Mouse (Mus musculus): ENCODE data around the gene Asb7. TPM values are rescaled to one million over a fixed set of nuclear protein-coding genes. Genes with fewer than 3 reads are reported as not detected.

Gene Asb7
- 10.8 and 12.5 TPM in 2 replicates for polyA plus RNA-seq (2014; fragmentation: Nextera tagmentation; extraction: Ambion mirVana)

- no peaks in the 10 kb centered on the region for H3K9me3 ChIP-seq (replicated peaks; ENCODE audit: control insufficient read depth, low read length)
- ATAC-seq (replicated peaks; ENCODE audit: insufficient number of reproducible peaks, low FRiP score, low TSS enrichment), result no peak
- peak within 1 kb of the TSS; percentile 83 for H3K27ac ChIP-seq (ENCODE audit: low read depth, low read length)
- no peaks in the 10 kb centered on the region for H3K36me3 ChIP-seq (ENCODE audit: control insufficient read depth, insufficient read depth, low read length)
- peak within 1 kb of the TSS; percentile 89 for H3K9ac ChIP-seq (ENCODE audit: low read depth, low read length)
- H3K27me3 ChIP-seq (ENCODE audit: control insufficient read depth, insufficient read depth, low read length), result no peaks in the 10 kb centered on the region
- peak within 1 kb of the TSS; percentile 90 for H3K4me3 ChIP-seq (ENCODE audit: low read depth, low read length)
- 0% methylated on average over 17 of the region's 18 CpGs for WGBS (ENCODE audit: insufficient replicate concordance)
- peaks cover 10% of the 10 kb centered on the region; the same call in 1 of the 2 replicates for H3K4me1 ChIP-seq (ENCODE audit: control insufficient read depth, insufficient read depth, low read length)
- peak within 1 kb of the TSS; percentile 95 for H3K4me2 ChIP-seq
These were observed at the start of gene Asb7 for GRCm38 (mm10) chr7:66689294-66689619. TSS of gene Asb7 (minus strand) at chr7:66689596.

DNA sequence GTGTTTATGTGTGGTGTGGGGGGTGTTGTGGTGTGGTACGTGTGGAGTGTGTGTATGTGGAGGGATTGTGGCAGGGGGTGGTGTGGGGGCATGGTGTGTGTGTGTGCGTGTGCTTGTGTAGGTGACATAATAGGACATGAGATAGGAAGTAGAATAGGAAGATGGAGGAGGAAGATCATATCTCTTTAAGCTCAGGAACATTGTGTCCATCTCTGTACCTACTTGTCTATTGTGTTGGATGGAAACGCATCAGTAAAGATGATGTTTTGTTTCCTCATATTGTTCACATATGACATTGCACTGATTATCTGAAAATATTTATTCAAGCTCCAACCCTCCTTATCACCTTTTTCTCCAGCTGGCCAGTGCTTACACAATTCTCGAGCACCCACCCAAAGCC lies 48.0 kb upstream of the Asb7 start:
- Histone ChIP-seq H3K4me3 (ENCODE audit: low read depth, low read length) (no peak overlapping the region), H3K27me3 (ENCODE audit: control insufficient read depth, insufficient read depth, low read length) (no peaks in the 10 kb centered on the region), H3K9me3 (replicated peaks; ENCODE audit: control insufficient read depth, low read length) (no peaks in the 10 kb centered on the region), H3K27ac (ENCODE audit: low read depth, low read length) (no peak overlapping the region), H3K9ac (ENCODE audit: low read depth, low read length) (no peak overlapping the region), H3K4me2 (no peak overlapping the region), H3K4me1 (ENCODE audit: control insufficient read depth, insufficient read depth, low read length) (peaks cover 3% of the 10 kb centered on the region), H3K36me3 (ENCODE audit: control insufficient read depth, insufficient read depth, low read length) (no peaks in the 10 kb centered on the region)
- no peak for ATAC-seq (replicated peaks; ENCODE audit: insufficient number of reproducible peaks, low FRiP score, low TSS enrichment)
- WGBS (ENCODE audit: insufficient replicate concordance), result 81% methylated on average over 4 of the region's 4 CpGs

GRCm38 (mm10) chr7:66734993-66735392 lies 45.6 kb upstream of the Asb7 start:
- no peak overlapping the region for H3K4me2 ChIP-seq
- no peak overlapping the region for H3K9ac ChIP-seq (ENCODE audit: low read depth, low read length)
- no peaks in the 10 kb centered on the region for H3K36me3 ChIP-seq (ENCODE audit: control insufficient read depth, insufficient read depth, low read length)
- H3K4me3 ChIP-seq (ENCODE audit: low read depth, low read length), result no peak overlapping the region
- 57% methylated on average over 6 of the region's 6 CpGs for WGBS (ENCODE audit: insufficient replicate concordance)
- H3K27ac ChIP-seq (ENCODE audit: low read depth, low read length), result no peak overlapping the region
- H3K4me1 ChIP-seq (ENCODE audit: control insufficient read depth, insufficient read depth, low read length), result no peaks in the 10 kb centered on the region
- no peaks in the 10 kb centered on the region for H3K9me3 ChIP-seq (replicated peaks; ENCODE audit: control insufficient read depth, low read length)
- no peak for ATAC-seq (replicated peaks; ENCODE audit: insufficient number of reproducible peaks, low FRiP score, low TSS enrichment)
- no peaks in the 10 kb centered on the region for H3K27me3 ChIP-seq (ENCODE audit: control insufficient read depth, insufficient read depth, low read length)

- H3K4me1 ChIP-seq (ENCODE audit: control insufficient read depth, insufficient read depth, low read length), result no peaks in the 10 kb centered on the region
- no peaks in the 10 kb centered on the region for H3K36me3 ChIP-seq (ENCODE audit: control insufficient read depth, insufficient read depth, low read length)
- H3K9me3 ChIP-seq (replicated peaks; ENCODE audit: control insufficient read depth, low read length), result no peaks in the 10 kb centered on the region
- no peak overlapping the region for H3K4me3 ChIP-seq (ENCODE audit: low read depth, low read length)
- H3K27ac ChIP-seq (ENCODE audit: low read depth, low read length), result no peak overlapping the region
- H3K4me2 ChIP-seq, result no peak overlapping the region
- ATAC-seq (replicated peaks; ENCODE audit: insufficient number of reproducible peaks, low FRiP score, low TSS enrichment), result no peak
- WGBS (ENCODE audit: insufficient replicate concordance), result 97% methylated on average over 4 of the region's 4 CpGs
- H3K9ac ChIP-seq (ENCODE audit: low read depth, low read length), result no peak overlapping the region
- H3K27me3 ChIP-seq (ENCODE audit: control insufficient read depth, insufficient read depth, low read length), result no peaks in the 10 kb centered on the region
These were observed 45.1 kb upstream of the Asb7 start for GRCm38 (mm10) chr7:66734466-66734865.

- Histone ChIP-seq H3K36me3 (ENCODE audit: control insufficient read depth, insufficient read depth, low read length) (no peaks in the 10 kb centered on the region), H3K27ac (ENCODE audit: low read depth, low read length) (no peak overlapping the region), H3K4me3 (ENCODE audit: low read depth, low read length) (no peak overlapping the region), H3K9ac (ENCODE audit: low read depth, low read length) (no peak overlapping the region), H3K27me3 (ENCODE audit: control insufficient read depth, insufficient read depth, low read length) (no peaks in the 10 kb centered on the region), H3K9me3 (replicated peaks; ENCODE audit: control insufficient read depth, low read length) (no peaks in the 10 kb centered on the region), H3K4me1 (ENCODE audit: control insufficient read depth, insufficient read depth, low read length) (no peaks in the 10 kb centered on the region), H3K4me2 (no peak overlapping the region)
- no peak for ATAC-seq (replicated peaks; ENCODE audit: insufficient number of reproducible peaks, low FRiP score, low TSS enrichment)
- 89% methylated on average over 11 of the region's 11 CpGs for WGBS (ENCODE audit: insufficient replicate concordance)
These were observed 44.5 kb upstream of the Asb7 start for GRCm38 (mm10) chr7:66733882-66734281.

DNA sequence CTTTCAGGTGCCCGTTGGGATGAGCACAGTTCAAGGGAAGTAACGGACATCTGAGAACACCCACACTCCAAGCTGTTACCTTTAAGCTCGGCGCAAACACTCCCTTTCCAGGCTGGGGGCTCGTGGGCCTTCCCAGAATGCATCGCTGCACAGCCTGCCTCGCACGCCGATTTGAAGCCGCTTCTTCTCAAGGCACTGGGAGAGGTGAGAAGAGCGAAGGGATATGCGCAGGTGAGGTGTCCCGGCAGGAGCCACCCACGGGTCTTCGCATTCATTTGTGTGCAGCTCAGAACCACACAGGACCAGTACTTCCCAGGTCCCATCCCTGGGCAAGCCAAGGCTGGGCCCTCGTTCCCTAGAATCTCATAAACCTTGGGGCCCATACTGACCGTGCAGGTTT lies 44.0 kb upstream of the Asb7 start:
- H3K4me2 ChIP-seq, result no peak overlapping the region
- WGBS (ENCODE audit: insufficient replicate concordance), result 92% methylated on average over 17 of the region's 17 CpGs
- H3K9ac ChIP-seq (ENCODE audit: low read depth, low read length), result no peak overlapping the region
- H3K4me1 ChIP-seq (ENCODE audit: control insufficient read depth, insufficient read depth, low read length), result no peaks in the 10 kb centered on the region
- H3K9me3 ChIP-seq (replicated peaks; ENCODE audit: control insufficient read depth, low read length), result no peaks in the 10 kb centered on the region
- no peaks in the 10 kb centered on the region for H3K27me3 ChIP-seq (ENCODE audit: control insufficient read depth, insufficient read depth, low read length)
- ATAC-seq (replicated peaks; ENCODE audit: insufficient number of reproducible peaks, low FRiP score, low TSS enrichment), result no peak
- no peaks in the 10 kb centered on the region for H3K36me3 ChIP-seq (ENCODE audit: control insufficient read depth, insufficient read depth, low read length)
- no peak overlapping the region for H3K27ac ChIP-seq (ENCODE audit: low read depth, low read length)
- H3K4me3 ChIP-seq (ENCODE audit: low read depth, low read length), result no peak overlapping the region

DNA sequence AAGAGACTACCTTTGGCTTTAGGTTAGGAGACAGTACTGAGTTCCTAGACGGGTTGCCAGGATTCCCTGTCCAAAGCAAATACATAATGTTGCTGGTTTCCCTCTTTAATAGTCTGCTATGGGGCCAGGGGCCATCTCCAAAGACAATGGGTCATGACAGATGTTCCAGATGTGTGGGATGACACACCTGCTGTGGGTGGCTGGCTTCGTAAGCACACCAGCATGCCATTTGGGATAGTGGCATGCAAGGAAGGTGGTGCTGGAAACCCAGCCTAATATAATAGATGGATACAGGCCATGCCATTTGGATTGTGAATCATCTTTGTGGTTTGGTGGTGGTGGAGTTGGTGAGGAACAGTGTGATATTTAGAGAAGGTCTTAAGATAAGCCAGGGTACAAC lies 39.8 kb upstream of the Asb7 start:
- WGBS (ENCODE audit: insufficient replicate concordance), result 86% methylated on average over 2 of the region's 2 CpGs

DNA sequence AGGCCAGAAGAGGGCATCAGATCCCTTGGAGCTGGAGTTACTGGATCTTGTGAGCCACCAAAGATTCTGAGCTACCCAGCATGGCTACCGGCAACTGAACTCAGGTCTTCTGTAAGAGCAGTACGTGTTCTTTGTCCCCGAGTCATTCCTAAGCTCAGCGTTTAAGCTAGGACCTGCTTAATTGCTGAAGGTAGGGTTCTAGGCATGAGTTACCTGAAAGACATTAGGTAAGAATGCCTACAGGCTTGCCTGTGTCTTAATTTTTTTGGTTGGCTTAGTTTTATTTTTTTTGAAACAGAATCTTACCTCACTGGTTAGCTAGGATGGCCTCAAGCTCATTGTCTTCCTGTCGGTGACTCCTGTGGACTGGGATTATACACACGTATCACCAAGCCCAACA lies 38.7 kb upstream of the Asb7 start:
- H3K9me3 ChIP-seq (replicated peaks; ENCODE audit: control insufficient read depth, low read length), result no peaks in the 10 kb centered on the region
- H3K27me3 ChIP-seq (ENCODE audit: control insufficient read depth, insufficient read depth, low read length), result no peaks in the 10 kb centered on the region
- no peak overlapping the region for H3K9ac ChIP-seq (ENCODE audit: low read depth, low read length)
- no peak overlapping the region for H3K4me3 ChIP-seq (ENCODE audit: low read depth, low read length)
- H3K36me3 ChIP-seq (ENCODE audit: control insufficient read depth, insufficient read depth, low read length), result no peaks in the 10 kb centered on the region
- no peak for ATAC-seq (replicated peaks; ENCODE audit: insufficient number of reproducible peaks, low FRiP score, low TSS enrichment)
- H3K4me1 ChIP-seq (ENCODE audit: control insufficient read depth, insufficient read depth, low read length), result no peaks in the 10 kb centered on the region
- no peak overlapping the region for H3K27ac ChIP-seq (ENCODE audit: low read depth, low read length)
- H3K4me2 ChIP-seq, result no peak overlapping the region
- 89% methylated on average over 6 of the region's 6 CpGs for WGBS (ENCODE audit: insufficient replicate concordance)

More for the DNA sequence above, 39.8 kb upstream of the Asb7 start:
- Histone ChIP-seq H3K4me3 (ENCODE audit: low read depth, low read length) (no peak overlapping the region), H3K9me3 (replicated peaks; ENCODE audit: control insufficient read depth, low read length) (no peaks in the 10 kb centered on the region), H3K36me3 (ENCODE audit: control insufficient read depth, insufficient read depth, low read length) (no peaks in the 10 kb centered on the region), H3K4me1 (ENCODE audit: control insufficient read depth, insufficient read depth, low read length) (no peaks in the 10 kb centered on the region), H3K27me3 (ENCODE audit: control insufficient read depth, insufficient read depth, low read length) (no peaks in the 10 kb centered on the region), H3K27ac (ENCODE audit: low read depth, low read length) (no peak overlapping the region), H3K4me2 (no peak overlapping the region), H3K9ac (ENCODE audit: low read depth, low read length) (no peak overlapping the region)
- no peak for ATAC-seq (replicated peaks; ENCODE audit: insufficient number of reproducible peaks, low FRiP score, low TSS enrichment)

DNA sequence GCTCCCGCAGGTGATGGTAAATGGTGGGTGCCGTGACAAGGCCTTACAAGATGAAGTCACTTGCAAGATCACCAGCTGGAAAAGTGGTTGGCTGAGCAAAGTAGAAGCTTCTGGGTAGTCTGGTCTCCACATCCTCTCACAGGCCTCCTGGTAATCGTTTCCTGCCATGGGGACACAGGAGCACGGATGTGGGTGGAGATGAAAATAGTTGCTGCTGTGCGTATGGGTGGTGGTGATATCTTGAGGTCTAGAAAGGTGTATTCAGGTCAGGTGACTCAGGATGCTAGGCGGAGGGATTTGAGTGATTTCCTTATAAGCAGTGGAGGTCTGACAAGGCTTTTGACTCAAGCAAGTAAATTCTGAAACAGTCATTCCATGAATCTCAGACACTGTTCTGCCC lies 35.6 kb upstream of the Asb7 start:
- no peaks in the 10 kb centered on the region for H3K36me3 ChIP-seq (ENCODE audit: control insufficient read depth, insufficient read depth, low read length)
- no peak overlapping the region for H3K4me2 ChIP-seq

More for the DNA sequence above, 35.6 kb upstream of the Asb7 start:
- no peak for ATAC-seq (replicated peaks; ENCODE audit: insufficient number of reproducible peaks, low FRiP score, low TSS enrichment)
- no peaks in the 10 kb centered on the region for H3K27me3 ChIP-seq (ENCODE audit: control insufficient read depth, insufficient read depth, low read length)
- H3K4me1 ChIP-seq (ENCODE audit: control insufficient read depth, insufficient read depth, low read length), result no peaks in the 10 kb centered on the region
- no peak overlapping the region for H3K4me3 ChIP-seq (ENCODE audit: low read depth, low read length)
- H3K27ac ChIP-seq (ENCODE audit: low read depth, low read length), result no peak overlapping the region
- no peaks in the 10 kb centered on the region for H3K9me3 ChIP-seq (replicated peaks; ENCODE audit: control insufficient read depth, low read length)
- H3K9ac ChIP-seq (ENCODE audit: low read depth, low read length), result no peak overlapping the region
- WGBS (ENCODE audit: insufficient replicate concordance), result 72% methylated on average over 6 of the region's 6 CpGs

All from heart, embryonic 11.5 days (tissue).